Mouse (Mus musculus): Measurements from ENCODE around the gene Oscar. TPM values are rescaled to one million over a fixed set of nuclear protein-coding genes. Genes with fewer than 3 reads are reported as not detected.
"Not testable (repeated sequence)": the region's sequence is repeated elsewhere in the genome, so short reads cannot be mapped to it uniquely, and the experiment has no call there.

Oscar gene
- polyA plus RNA-seq, 1 experiment from 2014 or later = 0.73 TPM

DNA sequence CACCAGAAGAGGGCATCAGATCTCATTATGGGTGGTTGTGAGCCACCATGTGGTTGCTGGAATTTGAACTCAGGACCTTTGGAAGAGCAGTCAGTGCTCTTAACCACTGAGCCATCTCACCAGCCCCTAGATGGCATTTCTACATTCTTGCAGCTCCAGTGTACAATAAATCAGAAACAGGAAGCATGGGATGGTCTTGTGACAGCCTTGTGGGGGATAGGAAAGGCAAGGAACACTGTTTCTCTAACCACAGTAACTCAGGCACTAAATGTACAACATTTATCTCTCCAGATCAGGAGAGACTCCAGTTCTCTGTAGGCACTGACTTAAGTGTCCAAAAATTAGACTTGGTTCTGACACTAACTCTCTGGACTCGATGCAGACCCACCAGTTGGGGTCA, 18.2 kb downstream of the Oscar start:
- 58% methylated on average over 1 of the region's 1 CpGs for WGBS
- ATAC-seq = not testable (repeated sequence)

DNA sequence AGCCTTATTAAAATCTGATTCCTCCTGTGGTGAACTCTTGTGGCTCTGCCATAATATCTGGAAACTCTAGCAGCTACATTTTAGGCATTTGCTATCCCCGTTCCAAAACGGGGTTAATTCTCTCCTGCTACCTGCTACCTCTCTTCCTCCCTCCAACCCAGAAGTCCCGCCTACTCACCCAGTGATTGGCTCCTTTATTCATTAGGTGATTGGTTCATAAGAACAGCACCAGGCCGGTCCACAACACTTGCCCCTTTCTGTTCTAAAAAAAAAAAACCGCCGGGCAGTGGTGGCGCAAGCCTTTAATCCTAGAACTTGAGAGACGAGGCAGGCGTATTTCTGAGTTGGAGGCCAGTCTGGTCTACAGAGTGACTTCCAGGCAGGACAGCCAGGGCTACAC, 20.8 kb downstream of the Oscar start:
- ATAC-seq = no peak
- Histone ChIP-seq H3K4me3 (ENCODE audit: low read length) (0 out of 2 replicates have a peak overlapping the region, but pooled peaks have one; percentile 6), H3K9ac (ENCODE audit: low read depth, low read length) (no peak overlapping the region), H3K4me2 (ENCODE audit: low read length) (peak overlapping the region; percentile 29), H3K27me3 (replicated peaks; ENCODE audit: control insufficient read depth, insufficient read depth, low read length) (no peaks in the 10 kb centered on the region), H3K4me1 (ENCODE audit: control insufficient read depth, insufficient read depth, low read depth, low read length) (no peaks in the 10 kb centered on the region), H3K9me3 (ENCODE audit: control insufficient read depth, low read length) (no peaks in the 10 kb centered on the region), H3K27ac (ENCODE audit: low read depth, low read length) (no peak overlapping the region), H3K36me3 (ENCODE audit: control insufficient read depth, insufficient read depth, low read length) (no peaks in the 10 kb centered on the region)
- WGBS = 19% methylated on average over 9 of the region's 9 CpGs

More for the DNA sequence above, 18.2 kb downstream of the Oscar start:
- H3K4me2 ChIP-seq (ENCODE audit: low read length); H3K9me3 ChIP-seq (ENCODE audit: control insufficient read depth, low read length); H3K27ac ChIP-seq (ENCODE audit: low read depth, low read length); H3K27me3 ChIP-seq (replicated peaks; ENCODE audit: control insufficient read depth, insufficient read depth, low read length); H3K4me1 ChIP-seq (ENCODE audit: control insufficient read depth, insufficient read depth, low read depth, low read length); H3K9ac ChIP-seq (ENCODE audit: low read depth, low read length); H3K36me3 ChIP-seq (ENCODE audit: control insufficient read depth, insufficient read depth, low read length); H3K4me3 ChIP-seq (ENCODE audit: low read length): not testable (repeated sequence)

DNA sequence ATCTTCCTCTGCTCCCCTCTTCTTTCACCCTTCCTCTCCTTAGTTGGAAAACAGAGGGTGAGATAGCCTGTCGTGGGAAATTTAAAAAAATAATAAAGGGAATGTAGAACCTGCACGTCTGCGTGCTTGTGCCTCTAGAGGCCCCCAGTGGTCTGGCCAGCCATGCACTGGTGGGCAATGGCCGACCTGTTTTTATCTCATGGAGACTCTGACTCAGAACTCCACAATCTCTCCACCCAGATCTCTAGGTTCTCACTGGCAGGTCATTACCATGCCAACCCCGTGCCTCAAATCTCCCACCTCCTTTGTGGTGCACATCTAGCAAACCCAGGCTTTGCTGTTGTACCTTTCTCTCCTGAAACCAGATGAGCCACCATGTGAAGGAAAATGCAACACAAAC, 21.3 kb downstream of the Oscar start:
- Histone ChIP-seq H3K4me3 (ENCODE audit: low read length) (no peak overlapping the region), H3K4me2 (ENCODE audit: low read length) (peak overlapping the region; percentile 29; the same call in 1 of the 2 replicates), H3K36me3 (ENCODE audit: control insufficient read depth, insufficient read depth, low read length) (no peaks in the 10 kb centered on the region), H3K4me1 (ENCODE audit: control insufficient read depth, insufficient read depth, low read depth, low read length) (no peaks in the 10 kb centered on the region), H3K27me3 (replicated peaks; ENCODE audit: control insufficient read depth, insufficient read depth, low read length) (no peaks in the 10 kb centered on the region), H3K27ac (ENCODE audit: low read depth, low read length) (no peak overlapping the region), H3K9me3 (ENCODE audit: control insufficient read depth, low read length) (no peaks in the 10 kb centered on the region), H3K9ac (ENCODE audit: low read depth, low read length) (no peak overlapping the region)
- 25% methylated on average over 5 of the region's 5 CpGs for WGBS
- ATAC-seq = no peak

GRCm38 (mm10) chr7:3593855-3594254, 22.1 kb downstream of the Oscar start:
- ATAC-seq = no peak
- Histone ChIP-seq H3K4me1 (ENCODE audit: control insufficient read depth, insufficient read depth, low read depth, low read length) (no peaks in the 10 kb centered on the region), H3K9me3 (ENCODE audit: control insufficient read depth, low read length) (no peaks in the 10 kb centered on the region), H3K36me3 (ENCODE audit: control insufficient read depth, insufficient read depth, low read length) (no peaks in the 10 kb centered on the region), H3K4me2 (ENCODE audit: low read length) (no peak overlapping the region), H3K9ac (ENCODE audit: low read depth, low read length) (no peak overlapping the region), H3K27me3 (replicated peaks; ENCODE audit: control insufficient read depth, insufficient read depth, low read length) (no peaks in the 10 kb centered on the region), H3K4me3 (ENCODE audit: low read length) (no peak overlapping the region), H3K27ac (ENCODE audit: low read depth, low read length) (no peak overlapping the region)

DNA sequence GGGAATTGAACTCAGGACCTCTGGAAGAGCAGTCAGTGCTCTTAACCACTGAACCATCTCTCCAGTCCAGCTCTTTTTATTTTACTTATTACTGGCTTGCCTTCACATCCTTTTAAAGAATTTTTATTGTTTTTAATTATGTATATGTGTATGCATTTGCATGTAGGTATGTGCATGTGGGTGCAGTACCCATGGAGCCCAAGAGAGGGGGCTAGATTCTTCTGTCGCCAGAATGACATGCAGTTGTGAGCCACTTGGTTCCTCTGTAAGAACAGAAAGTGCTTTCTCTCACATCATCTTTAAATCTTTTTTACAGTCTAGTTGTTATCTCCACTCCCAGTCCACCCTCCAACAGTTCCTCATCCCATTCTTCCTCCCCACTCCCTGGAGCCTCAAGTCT, 24.4 kb downstream of the Oscar start:
- Histone ChIP-seq H3K4me2 (ENCODE audit: low read length) (no peak overlapping the region), H3K27me3 (replicated peaks; ENCODE audit: control insufficient read depth, insufficient read depth, low read length) (no peaks in the 10 kb centered on the region), H3K9ac (ENCODE audit: low read depth, low read length) (no peak overlapping the region), H3K4me1 (ENCODE audit: control insufficient read depth, insufficient read depth, low read depth, low read length) (no peaks in the 10 kb centered on the region), H3K36me3 (ENCODE audit: control insufficient read depth, insufficient read depth, low read length) (no peaks in the 10 kb centered on the region), H3K9me3 (ENCODE audit: control insufficient read depth, low read length) (no peaks in the 10 kb centered on the region), H3K27ac (ENCODE audit: low read depth, low read length) (no peak overlapping the region), H3K4me3 (ENCODE audit: low read length) (no peak overlapping the region)
- 83% methylated on average over 1 of the region's 1 CpGs for WGBS
- ATAC-seq = no peak

GRCm38 (mm10) chr7:3590550-3590949, 25.4 kb downstream of the Oscar start:
- no peaks in the 10 kb centered on the region for H3K9me3 ChIP-seq (ENCODE audit: control insufficient read depth, low read length)
- H3K9ac ChIP-seq (ENCODE audit: low read depth, low read length) = no peak overlapping the region
- ATAC-seq = no peak
- no peaks in the 10 kb centered on the region for H3K27me3 ChIP-seq (replicated peaks; ENCODE audit: control insufficient read depth, insufficient read depth, low read length)
- no peak overlapping the region for H3K4me3 ChIP-seq (ENCODE audit: low read length)
- WGBS = 80% methylated on average over 3 of the region's 3 CpGs
- H3K4me1 ChIP-seq (ENCODE audit: control insufficient read depth, insufficient read depth, low read depth, low read length) = no peaks in the 10 kb centered on the region
- H3K36me3 ChIP-seq (ENCODE audit: control insufficient read depth, insufficient read depth, low read length) = no peaks in the 10 kb centered on the region
- H3K4me2 ChIP-seq (ENCODE audit: low read length) = no peak overlapping the region
- H3K27ac ChIP-seq (ENCODE audit: low read depth, low read length) = no peak overlapping the region

- no peaks in the 10 kb centered on the region for H3K36me3 ChIP-seq (ENCODE audit: control insufficient read depth, insufficient read depth, low read length)
- H3K4me1 ChIP-seq (ENCODE audit: control insufficient read depth, insufficient read depth, low read depth, low read length) = no peaks in the 10 kb centered on the region
- ATAC-seq = no peak
- H3K9me3 ChIP-seq (ENCODE audit: control insufficient read depth, low read length) = no peaks in the 10 kb centered on the region
- H3K27ac ChIP-seq (ENCODE audit: low read depth, low read length) = no peak overlapping the region
- WGBS = 71% methylated on average over 1 of the region's 1 CpGs
- no peak overlapping the region for H3K4me3 ChIP-seq (ENCODE audit: low read length)
- no peak overlapping the region for H3K4me2 ChIP-seq (ENCODE audit: low read length)
- no peaks in the 10 kb centered on the region for H3K27me3 ChIP-seq (replicated peaks; ENCODE audit: control insufficient read depth, insufficient read depth, low read length)
- H3K9ac ChIP-seq (ENCODE audit: low read depth, low read length) = no peak overlapping the region
These were observed 28.7 kb downstream of the Oscar start for GRCm38 (mm10) chr7:3587292-3587691.

GRCm38 (mm10) chr7:3586255-3586654, 29.7 kb downstream of the Oscar start:
- Histone ChIP-seq H3K36me3 (ENCODE audit: control insufficient read depth, insufficient read depth, low read length) (no peaks in the 10 kb centered on the region), H3K9me3 (ENCODE audit: control insufficient read depth, low read length) (no peaks in the 10 kb centered on the region), H3K4me2 (ENCODE audit: low read length) (no peak overlapping the region), H3K9ac (ENCODE audit: low read depth, low read length) (no peak overlapping the region), H3K4me3 (ENCODE audit: low read length) (no peak overlapping the region), H3K27me3 (replicated peaks; ENCODE audit: control insufficient read depth, insufficient read depth, low read length) (no peaks in the 10 kb centered on the region), H3K27ac (ENCODE audit: low read depth, low read length) (no peak overlapping the region), H3K4me1 (ENCODE audit: control insufficient read depth, insufficient read depth, low read depth, low read length) (no peaks in the 10 kb centered on the region)
- 2% methylated on average over 5 of the region's 5 CpGs for WGBS
- no peak for ATAC-seq

DNA sequence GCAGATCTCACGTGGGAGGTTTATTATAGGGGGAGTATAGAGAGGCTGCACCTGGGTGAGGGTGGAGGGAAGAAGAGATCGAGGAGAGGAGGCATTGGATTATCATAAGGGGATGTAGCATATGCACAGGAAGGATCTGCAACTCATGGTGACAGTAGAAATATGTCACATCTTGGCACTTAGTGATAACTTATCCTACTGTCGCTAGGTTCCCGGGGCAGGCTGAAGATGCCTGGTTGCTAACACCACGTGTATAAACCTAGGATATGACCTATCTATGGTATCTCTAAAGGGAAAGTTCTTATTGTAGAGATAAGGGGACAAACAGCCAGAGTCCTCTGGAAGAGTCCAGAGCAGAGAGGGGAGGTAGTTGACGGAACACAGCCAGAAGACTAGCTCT, 30.2 kb downstream of the Oscar start:
- H3K4me1 ChIP-seq (ENCODE audit: control insufficient read depth, insufficient read depth, low read depth, low read length) = no peaks in the 10 kb centered on the region
- no peaks in the 10 kb centered on the region for H3K27me3 ChIP-seq (replicated peaks; ENCODE audit: control insufficient read depth, insufficient read depth, low read length)
- ATAC-seq = no peak
- H3K4me2 ChIP-seq (ENCODE audit: low read length) = no peak overlapping the region
- H3K4me3 ChIP-seq (ENCODE audit: low read length) = no peak overlapping the region
- H3K9me3 ChIP-seq (ENCODE audit: control insufficient read depth, low read length) = no peaks in the 10 kb centered on the region
- H3K36me3 ChIP-seq (ENCODE audit: control insufficient read depth, insufficient read depth, low read length) = no peaks in the 10 kb centered on the region
- WGBS = 17% methylated on average over 6 of the region's 6 CpGs
- no peak overlapping the region for H3K9ac ChIP-seq (ENCODE audit: low read depth, low read length)
- no peak overlapping the region for H3K27ac ChIP-seq (ENCODE audit: low read depth, low read length)

- H3K27me3 ChIP-seq (replicated peaks; ENCODE audit: control insufficient read depth, insufficient read depth, low read length) = no peaks in the 10 kb centered on the region
- no peaks in the 10 kb centered on the region for H3K36me3 ChIP-seq (ENCODE audit: control insufficient read depth, insufficient read depth, low read length)
- H3K9me3 ChIP-seq (ENCODE audit: control insufficient read depth, low read length) = no peaks in the 10 kb centered on the region
- no peak overlapping the region for H3K9ac ChIP-seq (ENCODE audit: low read depth, low read length)
- H3K4me1 ChIP-seq (ENCODE audit: control insufficient read depth, insufficient read depth, low read depth, low read length) = no peaks in the 10 kb centered on the region
- H3K4me2 ChIP-seq (ENCODE audit: low read length) = no peak overlapping the region
- H3K27ac ChIP-seq (ENCODE audit: low read depth, low read length) = no peak overlapping the region
- ATAC-seq = no peak
- 59% methylated on average over 2 of the region's 2 CpGs for WGBS
- H3K4me3 ChIP-seq (ENCODE audit: low read length) = no peak overlapping the region
These were observed 35.9 kb downstream of the Oscar start for GRCm38 (mm10) chr7:3580029-3580428.

All from hindbrain, embryonic 16.5 days (tissue).